Mouse (Mus musculus) stomach, postnatal 0 days (tissue): ENCODE data around the gene Cryga.

Experiments used
- CTCF ChIP-seq: IDR thresholded peaks from 2 replicates; pipeline ENCODE4 v1.5.1; 2016; ENCODE audit warnings: antibody characterized with exemption, low read depth, mild to moderate bottlenecking, moderate library complexity
- EP300 ChIP-seq: optimal IDR thresholded peaks from 2 replicates; pipeline ENCODE3; 2016; ENCODE audit warnings: antibody characterized with exemption

DNA sequence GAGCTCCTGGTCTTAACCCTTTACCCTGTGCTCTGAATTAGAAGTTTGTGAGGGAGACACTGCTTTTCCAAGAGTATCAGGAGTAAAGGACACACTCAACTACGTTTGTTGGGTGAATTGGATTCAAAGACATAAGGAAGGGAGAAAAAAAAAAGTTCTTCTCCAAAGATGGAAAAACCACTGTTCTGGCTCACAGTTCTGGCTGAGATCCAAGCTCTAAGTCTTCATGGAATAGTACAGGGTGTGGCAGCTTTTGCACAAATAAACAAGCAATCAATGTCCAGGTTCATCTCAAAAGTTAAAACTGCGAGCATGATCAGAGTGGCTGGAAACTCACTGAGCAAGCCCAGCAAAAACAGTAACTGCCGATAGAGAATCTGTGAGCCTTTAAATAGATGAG is 44.8 kb upstream of the Cryga start:
- no peak for TF ChIP-seq CTCF
- no peak for TF ChIP-seq EP300
